Mouse (Mus musculus) T-helper 2 cell (primary cell): ENCODE results near the gene S100pbp.

Source experiments
- in situ Hi-C: fragments of 300-600 bp; cut with MboI, MseI; formaldehyde crosslinking; loops from one replicate; pipeline ENCODE4 v1.15.1; 2025; ENCODE audit warnings: high pct_unique_total_duplicates

Gene S100pbp

GRCm38 (mm10) chr4:129189542-129190519 is at the start of gene S100pbp, which contains the start of gene Yars:
TSS of gene S100pbp (minus strand) at chr4:129189727.
TSS of gene Yars (plus strand) at chr4:129189760.
- in situ Hi-C loops: loop anchor here (10.0 kb wide), 1 partner anchor 405 kb away; no protein-coding TSS in a partner anchor

- in situ Hi-C loops: loop anchor here (5.0 kb wide), 1 partner anchor 38 kb away; no protein-coding TSS in a partner anchor
These were observed 49.5 kb upstream of the S100pbp start for GRCm38 (mm10) chr4:129239075-129239474.

GRCm38 (mm10) chr4:129238579-129239016 is 49.1 kb upstream of the S100pbp start:
- in situ Hi-C loops: loop anchor here (5.0 kb wide), 1 partner anchor 39 kb away; no protein-coding TSS in a partner anchor

- in situ Hi-C loops: loop anchor here (5.0 kb wide), 1 partner anchor 39 kb away; no protein-coding TSS in a partner anchor
These were observed 48.4 kb upstream of the S100pbp start for GRCm38 (mm10) chr4:129237843-129238441.

GRCm38 (mm10) chr4:129236236-129236813 is 46.8 kb upstream of the S100pbp start:
- in situ Hi-C loops: loop anchor here (5.0 kb wide), 1 partner anchor 41 kb away; no protein-coding TSS in a partner anchor

GRCm38 (mm10) chr4:129235147-129235546 is 45.6 kb upstream of the S100pbp start:
- in situ Hi-C loops: loop anchor here (5.0 kb wide), 1 partner anchor 42 kb away; no protein-coding TSS in a partner anchor

- in situ Hi-C loops: no loop called here
These were observed 45.0 kb upstream of the S100pbp start for GRCm38 (mm10) chr4:129234488-129234887.

GRCm38 (mm10) chr4:129232561-129233360 is 43.2 kb upstream of the S100pbp start:
- in situ Hi-C loops: no loop called here

GRCm38 (mm10) chr4:129231594-129232450 is 42.3 kb upstream of the S100pbp start:
- in situ Hi-C loops: no loop called here

GRCm38 (mm10) chr4:129230926-129231325 is 41.4 kb upstream of the S100pbp start:
- in situ Hi-C loops: no loop called here

GRCm38 (mm10) chr4:129227985-129228381 is 38.5 kb upstream of the S100pbp start:
- in situ Hi-C loops: loop anchor here (10.0 kb wide), 1 partner anchor 1157 kb away; no protein-coding TSS in a partner anchor

- in situ Hi-C loops: loop anchor here (10.0 kb wide), 1 partner anchor 1157 kb away; no protein-coding TSS in a partner anchor
These were observed 37.9 kb upstream of the S100pbp start for GRCm38 (mm10) chr4:129227170-129227984.

GRCm38 (mm10) chr4:129226441-129226963 is 37.0 kb upstream of the S100pbp start:
- in situ Hi-C loops: loop anchor here (10.0 kb wide), 1 partner anchor 1158 kb away; no protein-coding TSS in a partner anchor

GRCm38 (mm10) chr4:129225315-129225714 is 35.8 kb upstream of the S100pbp start:
- in situ Hi-C loops: loop anchor here (10.0 kb wide), 1 partner anchor 1159 kb away; no protein-coding TSS in a partner anchor

- in situ Hi-C loops: loop anchor here (10.0 kb wide), 1 partner anchor 1161 kb away; no protein-coding TSS in a partner anchor
These were observed 34.1 kb upstream of the S100pbp start for GRCm38 (mm10) chr4:129223421-129224281.

- in situ Hi-C loops: loop anchor here (10.0 kb wide), 1 partner anchor 1163 kb away; no protein-coding TSS in a partner anchor
These were observed 32.7 kb upstream of the S100pbp start for GRCm38 (mm10) chr4:129222019-129222925.
